Mouse (Mus musculus) stomach, postnatal 0 days (tissue): Measurements from ENCODE around the gene Sgo2b. TPM values are rescaled to one million over a fixed set of nuclear protein-coding genes. Genes with fewer than 3 reads are reported as not detected.
"Not testable (repeated sequence)": the region's sequence is repeated elsewhere in the genome, so short reads cannot be mapped to it uniquely, and the experiment has no call there.

Experiments
- ATAC-seq: fragments of 200-750 bp; cut with Nextera tagmentation; 2 replicates; pipeline ENCODE4 v1.8.0; 2017; ENCODE audit not compliant: low FRiP score, low TSS enrichment
- DNase-seq: peaks from one replicate; pipeline ENCODE4 v3.0.0-alpha.2; 2016; ENCODE audit warnings: low spot score
- H3K27ac ChIP-seq: fragments of 300-500 bp; sonication (generic); replicated peaks from 2 replicates; pipeline ENCODE4 v1.5.1; 2014; ENCODE audit warnings: mild to moderate bottlenecking, control low read depth
- H3K27me3 ChIP-seq: fragments of 300-500 bp; sonication (generic); 2 replicates; pipeline ENCODE4 v1.6.1; 2014; ENCODE audit warnings: low read length; ENCODE audit not compliant: control insufficient read depth, insufficient read depth
- H3K36me3 ChIP-seq: fragments of 300-500 bp; sonication (generic); 2 replicates; pipeline ENCODE4 v1.6.1; 2014; ENCODE audit warnings: low read length, mixed read lengths; ENCODE audit not compliant: control insufficient read depth, insufficient read depth
- H3K4me1 ChIP-seq: fragments of 300-500 bp; sonication (generic); replicated peaks from 2 replicates; pipeline ENCODE4 v1.6.1; 2014; ENCODE audit warnings: antibody characterized with exemption; ENCODE audit not compliant: control insufficient read depth, insufficient read depth
- H3K4me2 ChIP-seq: fragments of 300-500 bp; sonication (generic); replicated peaks from 2 replicates; pipeline ENCODE4 v1.6.1; 2014; ENCODE audit warnings: low read depth, mild to moderate bottlenecking, control low read depth, moderate library complexity
- H3K4me3 ChIP-seq: fragments of 300-500 bp; sonication (generic); 2 replicates; pipeline ENCODE4 v1.5.1; 2014; ENCODE audit warnings: low read depth, low read length, control low read depth
- H3K9ac ChIP-seq: fragments of 300-500 bp; sonication (generic); 2 replicates; pipeline ENCODE4 v1.6.1; 2014; ENCODE audit warnings: mild to moderate bottlenecking, low read length, control low read depth, mixed read lengths
- H3K9me3 ChIP-seq: fragments of 300-500 bp; sonication (generic); 2 replicates; pipeline ENCODE4 v1.6.1; 2016; ENCODE audit warnings: low read length; ENCODE audit not compliant: control insufficient read depth
- CTCF ChIP-seq: IDR thresholded peaks from 2 replicates; pipeline ENCODE4 v1.5.1; 2016; ENCODE audit warnings: antibody characterized with exemption, low read depth, mild to moderate bottlenecking, moderate library complexity
- EP300 ChIP-seq: optimal IDR thresholded peaks from 2 replicates; pipeline ENCODE3; 2016; ENCODE audit warnings: antibody characterized with exemption
- WGBS: fragments of 180-500 bp; shearing (Covaris S2); extraction: QIAGEN DNeasy Blood & Tissue Kit; methylation state at CpG from one replicate; pipeline ENCODE4 v1.1.7; 2014; 5-methylcytosine and 5-hydroxymethylcytosine counted together
- polyA plus RNA-seq: library from polyadenylated mRNA; unstranded; fragments of >200 nt; fragmentation: Nextera tagmentation; extraction: Ambion mirVana; gene quantifications from 2 replicates; pipeline ENCODE4 v1.2.1, GENCODE M21; 2015

The Sgo2b gene
- not detected in 2 replicates for polyA plus RNA-seq

DNA sequence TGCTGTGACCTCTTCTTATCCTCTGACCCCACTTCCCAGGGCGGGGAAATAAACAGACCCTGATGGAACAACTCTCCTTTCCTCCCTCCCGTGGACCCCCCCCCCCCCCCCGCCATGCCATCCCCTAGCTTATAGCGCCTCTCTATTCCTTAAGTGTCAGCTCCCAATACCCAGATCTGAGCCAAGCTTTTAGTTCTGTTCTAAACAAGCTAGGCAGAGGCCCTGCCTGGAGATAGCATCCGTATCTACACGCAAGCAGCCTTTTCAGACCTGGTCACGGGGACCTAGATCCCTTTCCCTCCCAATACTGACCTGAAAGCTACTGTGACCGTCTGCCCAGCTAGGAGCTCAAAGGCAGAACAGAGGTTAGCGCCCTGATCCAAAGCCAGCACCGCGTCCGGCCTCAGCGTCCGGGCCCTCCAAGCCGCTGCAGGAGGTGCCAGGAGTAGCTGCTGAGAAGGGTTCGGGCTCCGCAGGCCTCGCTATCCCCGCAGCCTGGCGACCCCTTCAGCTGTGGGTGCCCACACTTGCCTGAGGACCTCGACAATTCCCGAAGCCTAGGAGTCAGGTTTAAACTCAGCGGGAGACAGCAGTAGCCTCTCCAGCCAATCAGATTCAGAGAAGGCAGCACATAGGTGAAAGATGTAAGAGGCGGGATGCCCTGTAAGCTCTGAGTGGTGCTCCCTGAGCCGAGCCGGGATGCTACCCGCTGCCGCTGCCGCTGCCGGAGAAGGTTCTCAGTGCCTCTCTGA lies at the start of gene Sgo2b:
Sgo2b (minus strand) TSS at position 623 of the 752 bp plus-strand sequence.
- Histone ChIP-seq H3K4me3 (no peak within 1 kb of the TSS), H3K4me1 (no peaks in the 10 kb centered on the region), H3K27ac (no peak within 1 kb of the TSS), H3K9me3 (no peaks in the 10 kb centered on the region), H3K27me3 (no peaks in the 10 kb centered on the region), H3K4me2 (peak within 1 kb of the TSS; percentile 37), H3K9ac (no peak within 1 kb of the TSS), H3K36me3 (no peaks in the 10 kb centered on the region)
- ATAC-seq (no peak), DNase-seq (peak; percentile 14)
- 8% methylated on average over 28 of the region's 30 CpGs for WGBS
- TF ChIP-seq EP300 (no peak), CTCF (no peak)

DNA sequence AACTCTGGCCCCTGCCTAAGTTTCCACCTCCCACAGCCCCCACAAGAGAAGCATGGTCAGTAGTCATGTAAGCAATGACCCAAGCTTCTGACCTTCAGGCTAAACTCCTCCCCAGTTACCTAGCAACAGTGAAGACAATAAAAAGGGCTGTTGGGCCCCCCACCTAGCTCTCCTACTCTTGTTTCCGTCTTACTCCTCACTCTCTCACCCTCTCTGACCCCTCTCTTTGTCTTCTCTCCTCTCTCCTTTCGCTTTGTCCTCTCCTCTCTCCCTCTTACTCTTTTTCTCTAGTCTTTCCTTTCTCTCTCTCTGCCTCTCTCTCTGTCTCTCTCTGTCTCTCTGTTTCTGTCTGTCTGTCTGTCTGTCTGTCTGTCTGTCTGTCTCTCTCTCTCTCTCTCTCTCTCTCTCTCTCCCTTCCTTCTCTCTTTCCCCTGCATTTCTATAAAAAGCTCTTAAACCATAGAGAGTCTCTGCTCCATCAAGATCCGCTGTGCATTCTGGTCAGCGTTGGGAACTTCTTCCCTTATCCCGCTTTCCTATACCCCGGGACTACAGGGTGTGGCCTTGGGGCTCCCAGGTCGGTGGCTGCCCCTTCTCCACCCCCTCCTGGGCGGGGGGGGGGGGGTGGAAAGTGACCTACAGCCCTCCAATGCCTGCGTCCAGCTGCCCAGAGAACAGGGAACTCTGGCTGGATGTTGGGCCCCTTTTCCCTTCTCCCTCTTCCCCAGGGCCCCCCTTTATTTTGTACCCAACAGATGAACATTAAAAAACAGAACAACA lies 18.8 kb upstream of the Sgo2b start:
- not testable (repeated sequence) for H3K4me1 ChIP-seq, H3K9me3 ChIP-seq, H3K4me2 ChIP-seq, ATAC-seq, DNase-seq, H3K27me3 ChIP-seq, H3K36me3 ChIP-seq, H3K9ac ChIP-seq, H3K27ac ChIP-seq, H3K4me3 ChIP-seq
- WGBS, result 48% methylated on average over 9 of the region's 9 CpGs

DNA sequence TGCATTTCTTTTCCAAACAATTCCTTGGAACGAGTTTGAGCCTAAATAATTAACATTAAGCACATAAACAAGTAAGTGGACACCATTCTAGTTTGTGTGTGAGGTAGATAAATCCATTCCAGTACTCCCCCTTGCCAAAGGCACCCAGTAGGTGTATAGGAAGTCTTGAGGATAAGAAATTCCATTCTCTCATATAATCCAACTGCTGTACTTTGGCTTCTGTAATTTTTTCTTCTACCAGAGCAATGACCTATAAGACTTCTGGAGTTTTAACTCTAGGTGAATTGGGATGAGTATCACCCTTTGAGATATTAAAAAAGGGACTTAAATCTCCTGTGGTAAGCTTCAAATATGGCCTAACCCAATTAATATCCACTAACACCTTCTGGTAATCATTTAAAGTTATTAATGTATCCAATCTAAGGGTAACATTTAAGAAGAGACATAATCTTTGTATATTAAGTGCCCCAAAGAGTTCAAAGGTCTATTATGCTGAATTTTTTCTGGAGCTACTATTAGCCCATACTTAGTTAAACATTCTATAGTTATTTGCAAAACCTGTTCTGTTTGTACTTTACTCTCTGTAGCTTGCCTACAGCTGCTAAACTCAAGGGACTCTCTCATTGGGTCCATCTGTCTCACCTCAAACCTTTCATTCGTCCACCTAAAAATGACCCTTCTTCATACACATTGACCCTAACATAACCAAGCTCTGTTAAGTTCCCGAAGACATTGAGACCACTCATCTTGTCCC lies 9.2 kb upstream of the Sgo2b start:
- no peaks in the 10 kb centered on the region for H3K36me3 ChIP-seq
- 80% methylated on average over 3 of the region's 3 CpGs for WGBS
- DNase-seq, result no peak
- H3K27ac ChIP-seq, result no peak overlapping the region
- H3K4me1 ChIP-seq, result no peaks in the 10 kb centered on the region
- ATAC-seq, result no peak
- no peaks in the 10 kb centered on the region for H3K9me3 ChIP-seq
- H3K4me3 ChIP-seq, result no peak overlapping the region
- H3K4me2 ChIP-seq, result no peak overlapping the region
- no peaks in the 10 kb centered on the region for H3K27me3 ChIP-seq
- TF ChIP-seq CTCF, result no peak
- TF ChIP-seq EP300, result no peak
- H3K9ac ChIP-seq, result no peak overlapping the region

DNA sequence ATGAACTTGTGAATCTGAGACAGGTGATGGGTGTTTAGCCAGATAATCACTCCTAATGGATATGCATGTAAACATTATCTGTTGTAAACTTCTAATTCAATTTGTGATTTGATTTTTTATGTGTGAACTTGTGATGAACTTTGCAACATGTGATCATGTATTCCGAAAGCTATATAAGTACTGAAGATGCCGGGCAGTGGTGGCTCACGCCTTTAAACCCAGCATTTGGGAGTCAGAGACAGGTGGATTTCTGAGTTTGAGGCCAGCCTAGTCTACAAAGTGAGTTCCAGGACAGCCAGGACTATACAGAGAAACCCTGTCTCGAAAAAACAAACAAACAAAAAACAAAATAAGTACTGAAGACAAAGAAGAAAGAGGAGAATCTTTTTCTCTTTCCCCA lies 1.8 kb upstream of the Sgo2b start:
- not testable (repeated sequence) for H3K4me1 ChIP-seq, ATAC-seq, H3K4me2 ChIP-seq, H3K27ac ChIP-seq, H3K4me3 ChIP-seq, H3K9ac ChIP-seq, DNase-seq, H3K9me3 ChIP-seq, H3K36me3 ChIP-seq, H3K27me3 ChIP-seq
- 79% methylated on average over 4 of the region's 4 CpGs for WGBS

DNA sequence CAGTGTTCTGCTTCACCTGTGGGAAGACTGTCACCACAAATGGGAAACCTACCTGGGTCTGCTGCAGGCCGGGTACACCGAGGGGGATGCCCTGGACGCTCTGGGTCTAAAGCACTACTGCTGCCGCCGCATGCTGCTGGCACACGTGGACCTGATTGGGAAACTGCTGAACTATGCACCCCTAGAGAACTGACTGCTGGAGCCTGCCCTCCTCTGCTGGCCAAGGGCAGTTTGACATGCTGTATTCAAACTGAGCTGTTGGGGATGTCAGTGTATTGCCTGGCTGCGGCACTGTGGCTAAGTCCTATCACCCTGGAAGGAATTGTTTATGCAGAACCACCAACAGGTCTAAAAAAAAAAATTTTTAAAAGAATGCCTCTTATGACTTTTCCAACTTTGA lies 18.9 kb downstream of the Sgo2b start:
- H3K27ac ChIP-seq, result no peak overlapping the region
- H3K9me3 ChIP-seq, result no peaks in the 10 kb centered on the region
- WGBS, result 75% methylated on average over 7 of the region's 7 CpGs
- no peaks in the 10 kb centered on the region for H3K36me3 ChIP-seq
- no peaks in the 10 kb centered on the region for H3K4me1 ChIP-seq
- DNase-seq (no peak), ATAC-seq (no peak)
- H3K27me3 ChIP-seq, result no peaks in the 10 kb centered on the region
- H3K4me2 ChIP-seq, result no peak overlapping the region
- TF ChIP-seq EP300 (no peak), CTCF (no peak)
- H3K4me3 ChIP-seq, result no peak overlapping the region
- no peak overlapping the region for H3K9ac ChIP-seq
